Comparison of ENCODE assay signal across 8 mouse cellular contexts in genomic region chr7:110123844-110124555, GRCm38 (mm10). TPM values are rescaled to one million over a fixed set of nuclear protein-coding genes. Genes with fewer than 3 reads are reported as not detected.
DNase-seq lines count a peak whose midpoint lies in the region; ATAC-seq lines count a peak whose summit lies in the region.

No protein-coding gene starts in this region.

- no peaks in the 10 kb centered on the region for H3K27me3 ChIP-seq in forebrain, embryonic 11.5 days (ENCODE audit: control insufficient read depth, insufficient read depth, low read length)
- H3K27me3 ChIP-seq in intestine, embryonic 15.5 days (replicated peaks) = no peaks in the 10 kb centered on the region
- H3K27me3 ChIP-seq in lung, embryonic 16.5 days (ENCODE audit: control insufficient read depth, insufficient read depth, low read depth, low read length) = no peaks in the 10 kb centered on the region
- H3K27me3 ChIP-seq in stomach, embryonic 15.5 days (replicated peaks) = no peaks in the 10 kb centered on the region

- peaks cover 2% of the 10 kb centered on the region; the same call in 1 of the 2 replicates for H3K4me1 ChIP-seq in forebrain, embryonic 11.5 days (replicated peaks; ENCODE audit: control insufficient read depth, insufficient read depth, low read length)
- peaks cover 9% of the 10 kb centered on the region; the same call in 1 of the 2 replicates for H3K4me1 ChIP-seq in intestine, embryonic 15.5 days (replicated peaks)
- H3K4me1 ChIP-seq in lung, embryonic 16.5 days (replicated peaks; ENCODE audit: control insufficient read depth, insufficient read depth, low read length) = peaks cover 6% of the 10 kb centered on the region
- peaks cover 6% of the 10 kb centered on the region; the same call in 1 of the 2 replicates for H3K4me1 ChIP-seq in stomach, embryonic 15.5 days

- ATAC-seq in forebrain, embryonic 11.5 days (replicated peaks; ENCODE audit: low FRiP score) = no peak
- no peak for ATAC-seq in intestine, embryonic 15.5 days
- ATAC-seq in lung, embryonic 16.5 days (ENCODE audit: low read depth) = no peak
- ATAC-seq in stomach, embryonic 15.5 days (ENCODE audit: insufficient read depth, low FRiP score, low read depth) = no peak

- H3K36me3 ChIP-seq in forebrain, embryonic 11.5 days (ENCODE audit: control insufficient read depth, insufficient read depth, low read length) = no peaks in the 10 kb centered on the region; the same call in 1 of the 2 replicates
- H3K36me3 ChIP-seq in intestine, embryonic 15.5 days = peaks cover 6% of the 10 kb centered on the region; the same call in 1 of the 2 replicates
- H3K36me3 ChIP-seq in lung, embryonic 16.5 days (ENCODE audit: control insufficient read depth, insufficient read depth, low read length) = peaks cover 12% of the 10 kb centered on the region
- peaks cover 10% of the 10 kb centered on the region for H3K36me3 ChIP-seq in stomach, embryonic 15.5 days

- peak overlapping the region; percentile 62 for H3K4me2 ChIP-seq in forebrain, embryonic 11.5 days (ENCODE audit: low read depth, low read length, severe bottlenecking)
- peak overlapping the region; percentile 64 for H3K4me2 ChIP-seq in intestine, embryonic 15.5 days (replicated peaks)
- H3K4me2 ChIP-seq in lung, embryonic 16.5 days (ENCODE audit: low read depth, low read length) = peak overlapping the region; percentile 58
- H3K4me2 ChIP-seq in stomach, embryonic 15.5 days = peak overlapping the region; percentile 73

- no peaks in the 10 kb centered on the region for H3K9me3 ChIP-seq in forebrain, embryonic 11.5 days (ENCODE audit: control insufficient read depth, low read length)
- no peaks in the 10 kb centered on the region for H3K9me3 ChIP-seq in intestine, embryonic 15.5 days
- H3K9me3 ChIP-seq in lung, embryonic 16.5 days (ENCODE audit: control insufficient read depth, low read length) = no peaks in the 10 kb centered on the region
- no peaks in the 10 kb centered on the region for H3K9me3 ChIP-seq in stomach, embryonic 15.5 days

- peak overlapping the region; percentile 98 for H3K4me3 ChIP-seq in forebrain, embryonic 11.5 days (ENCODE audit: low read depth, low read length)
- H3K4me3 ChIP-seq in intestine, embryonic 15.5 days (replicated peaks) = peak overlapping the region; percentile 99
- H3K4me3 ChIP-seq in lung, embryonic 16.5 days (ENCODE audit: low read length) = peak overlapping the region; percentile 98
- H3K4me3 ChIP-seq in stomach, embryonic 15.5 days (replicated peaks) = peak overlapping the region; percentile 91

- WGBS in forebrain, embryonic 11.5 days = 67% methylated on average over 12 of the region's 12 CpGs
- whole genome bisulfite sequencing in intestine, embryonic 15.5 days = 39% methylated on average over 12 of the region's 12 CpGs
- 28% methylated on average over 12 of the region's 12 CpGs for whole genome bisulfite sequencing in lung, embryonic 16.5 days
- 36% methylated on average over 12 of the region's 12 CpGs for WGBS in stomach, embryonic 15.5 days

- peak overlapping the region; percentile 95 for H3K9ac ChIP-seq in forebrain, embryonic 11.5 days (ENCODE audit: low read length)
- H3K9ac ChIP-seq in intestine, embryonic 15.5 days = peak overlapping the region; percentile 95
- peak overlapping the region; percentile 92 for H3K9ac ChIP-seq in lung, embryonic 16.5 days (ENCODE audit: low read length)
- 0 out of 2 replicates have a peak overlapping the region, but pooled peaks have one; percentile 34 for H3K9ac ChIP-seq in stomach, embryonic 15.5 days

- DNase-seq in thymus, postnatal 0 days (ENCODE audit: low spot score) = peak; percentile 14
- no peak for DNase-seq in thymus, postnatal 25 days
- DNase-seq in forebrain, embryonic 11.5 days (ENCODE audit: low spot score) = no peak
- no peak for DNase-seq in gastrocnemius, adult 18-20 months (ENCODE audit: low spot score)
- DNase-seq in frontal cortex, adult 2 months (ENCODE audit: extremely low spot score in 1 of 2, low spot score in 1 of 2) = no peak

- H3K27ac ChIP-seq in forebrain, embryonic 11.5 days (ENCODE audit: low read depth, low read length) = no peak overlapping the region
- H3K27ac ChIP-seq in intestine, embryonic 15.5 days = peak overlapping the region; percentile 41; the same call in 1 of the 2 replicates
- peak overlapping the region; percentile 97 for H3K27ac ChIP-seq in lung, embryonic 16.5 days (ENCODE audit: low read length)
- peak overlapping the region; percentile 96; the same call in 1 of the 2 replicates for H3K27ac ChIP-seq in stomach, embryonic 15.5 days

RNA-seq across cellular contexts. Expression of gene Wee1, which starts 2.2 kb away (rescaled TPM):
- polyA plus RNA-seq in thymus, postnatal 0 days (2015; fragmentation: Nextera tagmentation; extraction: Ambion mirVana) = 15.9 and 17.0 TPM in 2 replicates
- 42.3 and 45.6 TPM in 2 replicates for polyA plus RNA-seq in forebrain, embryonic 11.5 days (2014; fragmentation: Nextera tagmentation; extraction: Ambion mirVana)
- polyA plus RNA-seq in intestine, embryonic 15.5 days (2015; fragmentation: Nextera tagmentation; extraction: Ambion mirVana) = 26.3 and 31.1 TPM in 2 replicates
- 23.4 and 24.3 TPM in 2 replicates for polyA plus RNA-seq in lung, embryonic 16.5 days (2015; fragmentation: Nextera tagmentation; extraction: Ambion mirVana)
- polyA plus RNA-seq in stomach, embryonic 15.5 days (2015; fragmentation: Nextera tagmentation; extraction: Ambion mirVana) = 30.1 and 34.7 TPM in 2 replicates
- 1 to 10 TPM; 1.8 to 2.5 TPM for total RNA-seq in gastrocnemius, adult 18-20 months (2021)
- 11.8 and 12.6 TPM in 2 replicates for polyA plus RNA-seq in frontal cortex, adult 2 months (2012; rRNA removed)

Comparison
In these comparisons a context has a peak if more than half of its experiments do, and no peak if none do; other contexts are left out.
1. H3K9ac ChIP-seq: peak in every context shown above with its lines; median percentile 95 in forebrain, embryonic 11.5 days; 95 in intestine, embryonic 15.5 days; 92 in lung, embryonic 16.5 days; 34 in stomach, embryonic 15.5 days.